Mouse (Mus musculus) heart, postnatal 0 days (tissue): ENCODE data around the gene Atp6v0a1. TPM values are rescaled to one million over a fixed set of nuclear protein-coding genes. Genes with fewer than 3 reads are reported as not detected.
"Not testable (repeated sequence)": the region's sequence is repeated elsewhere in the genome, so short reads cannot be mapped to it uniquely, and the experiment has no call there.

Source experiments
- ATAC-seq: fragments of 200-750 bp; cut with Nextera tagmentation; 2 replicates; pipeline ENCODE4 v1.8.0; 2017; ENCODE audit warnings: low read depth, moderate number of reproducible peaks, moderate library complexity; ENCODE audit not compliant: insufficient read depth
- DNase-seq: peaks from one replicate; pipeline ENCODE4 v3.0.0-alpha.2; 2016; ENCODE audit warnings: low spot score
- H3K27ac ChIP-seq: fragments of 300-500 bp; sonication (generic); 2 replicates; pipeline ENCODE4 v1.5.1; 2014; ENCODE audit warnings: low read depth, mild to moderate bottlenecking
- H3K27me3 ChIP-seq: fragments of 300-500 bp; sonication (generic); 2 replicates; pipeline ENCODE4 v1.6.1; 2014; ENCODE audit warnings: low read length, mixed read lengths; ENCODE audit not compliant: control insufficient read depth, insufficient read depth
- H3K36me3 ChIP-seq: fragments of 300-500 bp; sonication (generic); replicated peaks from 2 replicates; pipeline ENCODE4 v1.6.1; 2014; ENCODE audit warnings: low read length, mixed read lengths; ENCODE audit not compliant: control insufficient read depth, insufficient read depth
- H3K4me1 ChIP-seq: fragments of 300-500 bp; sonication (generic); 2 replicates; pipeline ENCODE4 v1.6.1; 2014; ENCODE audit warnings: antibody characterized with exemption; ENCODE audit not compliant: control insufficient read depth, insufficient read depth
- H3K4me2 ChIP-seq: fragments of 300-500 bp; sonication (generic); 2 replicates; pipeline ENCODE4 v1.6.1; 2014; ENCODE audit warnings: low read depth, mild to moderate bottlenecking, low read length, moderate library complexity
- H3K4me3 ChIP-seq: fragments of 300-500 bp; sonication (generic); 2 replicates; pipeline ENCODE4 v1.5.1; 2014; ENCODE audit warnings: low read depth, low read length
- H3K9ac ChIP-seq: fragments of 300-500 bp; sonication (generic); replicated peaks from 2 replicates; pipeline ENCODE4 v1.6.1; 2014; ENCODE audit warnings: low read depth, low read length, mixed read lengths
- H3K9me3 ChIP-seq: fragments of 300-500 bp; sonication (generic); replicated peaks from 2 replicates; pipeline ENCODE4 v1.6.1; 2016; ENCODE audit warnings: low read length; ENCODE audit not compliant: control insufficient read depth
- CTCF ChIP-seq: IDR thresholded peaks from 2 replicates; pipeline ENCODE4 v1.5.1; 2016; ENCODE audit warnings: antibody characterized with exemption, control low read depth, low read depth
- EP300 ChIP-seq: IDR thresholded peaks from 2 replicates; pipeline ENCODE4 v1.6.1; 2016; ENCODE audit warnings: antibody characterized with exemption, low read depth
- WGBS: fragments of 180-500 bp; shearing (Covaris S2); extraction: QIAGEN DNeasy Blood & Tissue Kit; methylation state at CpG from one replicate; pipeline ENCODE4 v1.1.7; 2014; 5-methylcytosine and 5-hydroxymethylcytosine counted together
- polyA plus RNA-seq: library from polyadenylated mRNA; unstranded; fragments of >200 nt; fragmentation: Nextera tagmentation; extraction: Ambion mirVana; gene quantifications from 2 replicates; pipeline ENCODE4 v1.2.1, GENCODE M21; 2015
- total RNA-seq: library from RNA; depleted of rRNA; stranded (reverse); fragments of >200 nt; gene quantifications from 2 replicates; pipeline ENCODE4 v1.2.3, GENCODE M21; 2014; ENCODE audit warnings: low replicate concordance

Gene Atp6v0a1
- total and polyA plus RNA-seq, 2 experiments from 2014 or later, result 50.3 to 57.1 TPM

- Histone ChIP-seq H3K27ac (no peak overlapping the region), H3K36me3 (no peaks in the 10 kb centered on the region), H3K4me1 (no peaks in the 10 kb centered on the region), H3K4me3 (no peak overlapping the region), H3K27me3 (no peaks in the 10 kb centered on the region), H3K4me2 (no peak overlapping the region), H3K9ac (no peak overlapping the region), H3K9me3 (no peaks in the 10 kb centered on the region)
- ATAC-seq, result no peak
- WGBS, result 77% methylated on average over 2 of the region's 2 CpGs
- DNase-seq, result no peak
- no peak for TF ChIP-seq CTCF
- no peak for TF ChIP-seq EP300
These were observed 10.4 kb upstream of the Atp6v0a1 start for GRCm38 (mm10) chr11:100998836-100999235.

GRCm38 (mm10) chr11:100999254-100999653 lies 10.0 kb upstream of the Atp6v0a1 start:
- ATAC-seq, result no peak
- Histone ChIP-seq H3K4me1 (no peaks in the 10 kb centered on the region), H3K9ac (no peak overlapping the region), H3K9me3 (no peaks in the 10 kb centered on the region), H3K27ac (no peak overlapping the region), H3K27me3 (no peaks in the 10 kb centered on the region), H3K4me3 (no peak overlapping the region), H3K4me2 (no peak overlapping the region), H3K36me3 (no peaks in the 10 kb centered on the region)
- DNase-seq, result no peak
- WGBS, result 59% methylated on average over 3 of the region's 3 CpGs
- no peak for TF ChIP-seq CTCF
- TF ChIP-seq EP300, result no peak

- H3K27ac ChIP-seq, H3K9me3 ChIP-seq, DNase-seq, H3K9ac ChIP-seq, H3K36me3 ChIP-seq, H3K4me2 ChIP-seq, H3K4me3 ChIP-seq, H3K4me1 ChIP-seq, ATAC-seq, H3K27me3 ChIP-seq: not testable (repeated sequence)
- WGBS, result 72% methylated on average over 5 of the region's 6 CpGs
These were observed 7.2 kb upstream of the Atp6v0a1 start for GRCm38 (mm10) chr11:101001875-101002552.

GRCm38 (mm10) chr11:101003025-101003685 lies 6.1 kb upstream of the Atp6v0a1 start:
- H3K36me3 ChIP-seq, result no peaks in the 10 kb centered on the region
- no peak for TF ChIP-seq CTCF
- TF ChIP-seq EP300, result no peak
- no peaks in the 10 kb centered on the region for H3K4me1 ChIP-seq
- no peak overlapping the region for H3K27ac ChIP-seq
- H3K9me3 ChIP-seq, result no peaks in the 10 kb centered on the region
- ATAC-seq, result no peak
- no peak overlapping the region for H3K4me3 ChIP-seq
- no peak overlapping the region for H3K9ac ChIP-seq
- 37% methylated on average over 3 of the region's 3 CpGs for WGBS
- no peaks in the 10 kb centered on the region for H3K27me3 ChIP-seq
- H3K4me2 ChIP-seq, result no peak overlapping the region
- no peak for DNase-seq

GRCm38 (mm10) chr11:101008206-101009045 lies 826 bp upstream of the Atp6v0a1 start:
- Histone ChIP-seq H3K27ac (peak overlapping the region; percentile 93), H3K4me3 (peak overlapping the region; percentile 77), H3K4me2 (peak overlapping the region; percentile 79), H3K36me3 (peaks cover 12% of the 10 kb centered on the region), H3K27me3 (no peaks in the 10 kb centered on the region), H3K9ac (peak overlapping the region; percentile 47; the same call in 1 of the 2 replicates), H3K4me1 (peaks cover 13% of the 10 kb centered on the region), H3K9me3 (no peaks in the 10 kb centered on the region)
- TF ChIP-seq CTCF, result no peak
- TF ChIP-seq EP300, result 0 out of 2 replicates have a peak, but pooled peaks have one; percentile 24
- peak; percentile 74 for DNase-seq
- 28% methylated on average over 14 of the region's 14 CpGs for WGBS
- ATAC-seq, result no peak
